Mouse (Mus musculus) right cerebral cortex, postnatal 10 days (tissue): ENCODE measurements around the gene Gstp2.
"Not testable (repeated sequence)": the region's sequence is repeated elsewhere in the genome, so short reads cannot be mapped to it uniquely, and the experiment has no call there.

ENCODE experiments used
- DNase-seq, 2 experiments: peaks; one replicate each; pipeline ENCODE4 v3.0.0; 2021; ENCODE audit warnings: low spot score in 2 of 2

Gstp2 gene

DNA sequence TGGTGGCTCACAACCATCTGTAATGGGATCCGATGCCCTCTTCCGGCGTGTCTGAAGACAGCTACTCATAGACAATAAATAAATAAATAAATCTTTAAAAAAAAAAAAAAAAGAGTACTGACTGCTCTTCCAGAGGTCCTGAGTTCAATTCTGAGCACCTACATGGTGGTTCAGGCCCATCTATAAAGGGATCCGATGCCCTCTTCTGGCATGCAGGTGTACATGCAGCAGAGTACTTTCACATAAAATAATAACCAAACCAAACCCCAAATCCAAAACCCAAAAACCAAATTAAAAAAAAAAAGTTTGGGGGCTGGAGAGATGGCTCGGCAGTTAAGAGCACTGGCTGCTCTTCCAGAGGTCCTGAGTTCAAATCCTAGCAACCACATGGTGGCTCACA is 3.2 kb upstream of the Gstp2 start:
- DNase-seq, result not testable (repeated sequence)

GRCm38 (mm10) chr19:4047859-4048258 is 2.0 kb upstream of the Gstp2 start:
- DNase-seq, result peak; percentile 60 to 81

DNA sequence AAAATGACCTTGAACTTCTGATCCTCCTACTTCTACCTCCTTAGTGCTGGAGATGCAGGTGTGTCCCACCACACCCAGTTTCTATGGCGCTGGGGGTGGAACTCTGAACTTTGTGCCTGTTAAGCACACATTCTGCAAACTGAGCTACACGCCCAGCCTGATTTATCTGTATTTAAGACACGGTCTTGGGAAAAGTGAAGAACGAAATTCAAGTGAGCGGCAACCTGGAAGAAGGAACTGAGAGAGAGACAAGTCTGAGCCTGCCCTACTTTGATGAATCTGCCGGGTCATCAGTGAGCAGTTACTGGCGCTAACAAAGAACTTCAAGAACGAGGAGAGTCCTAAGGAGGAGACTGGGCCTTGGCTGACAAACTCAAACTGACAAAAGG is 1.0 kb upstream of the Gstp2 start:
- no peak for DNase-seq

DNA sequence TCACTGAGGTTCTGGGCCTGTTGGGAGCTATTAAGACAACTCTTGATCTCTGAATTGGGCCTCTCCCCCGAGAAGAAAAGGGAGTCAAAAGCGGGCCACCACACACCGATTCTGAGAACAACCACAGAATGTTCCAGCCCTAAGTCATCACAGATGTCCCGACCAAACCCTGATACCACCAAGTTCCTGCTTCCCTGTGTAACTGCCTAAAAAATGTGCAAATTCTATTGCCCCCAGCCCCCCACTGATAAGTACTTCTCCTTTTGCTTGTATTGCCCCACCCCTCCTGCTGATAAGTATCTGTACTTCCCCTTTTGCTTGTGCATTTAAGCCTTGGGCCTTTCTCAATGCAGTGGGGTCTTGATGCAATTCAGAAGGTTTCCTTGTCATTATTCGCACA is 1.7 kb downstream of the Gstp2 start:
- not testable (repeated sequence) for DNase-seq

DNA sequence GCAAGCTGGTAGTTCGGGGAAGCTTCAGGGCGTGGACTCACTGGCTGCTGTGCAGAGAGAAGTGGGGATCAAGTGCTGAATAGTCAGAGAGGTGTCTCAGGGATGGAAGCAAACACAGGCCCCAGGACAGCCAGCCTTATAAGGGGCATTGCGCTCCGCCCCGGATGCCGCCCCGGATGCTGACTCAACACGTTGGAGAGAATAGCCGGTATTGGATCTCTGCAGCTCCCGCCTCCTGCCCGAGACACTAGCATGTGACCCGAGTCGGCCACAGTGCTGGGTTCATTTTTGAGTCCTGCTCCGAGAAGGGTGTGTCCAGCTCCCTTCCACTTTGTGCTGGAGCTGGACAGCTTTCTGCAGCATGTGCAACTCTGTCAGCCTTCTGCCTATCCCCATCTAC is 3.7 kb downstream of the Gstp2 start:
- no peak for DNase-seq

DNA sequence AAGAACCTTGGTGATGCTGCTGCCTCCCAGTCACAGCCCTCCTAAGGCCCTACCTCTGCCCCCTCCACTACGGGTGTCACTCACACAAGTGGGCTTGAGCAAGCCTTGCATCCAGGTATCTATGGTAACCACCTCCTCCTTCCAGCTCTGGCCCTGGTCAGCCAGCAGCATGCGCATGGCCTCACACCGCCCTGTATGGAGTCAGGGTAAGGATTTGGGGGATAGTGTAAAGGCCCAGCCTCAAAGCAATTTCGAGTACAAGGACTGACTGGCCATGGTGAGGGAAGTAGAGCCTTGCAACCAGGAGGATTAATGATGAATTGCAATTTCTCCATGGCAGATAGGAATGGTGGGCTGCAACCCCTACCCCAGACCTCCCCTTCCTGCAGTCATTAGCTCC is 4.3 kb downstream of the Gstp2 start:
- not testable (repeated sequence) for DNase-seq

DNA sequence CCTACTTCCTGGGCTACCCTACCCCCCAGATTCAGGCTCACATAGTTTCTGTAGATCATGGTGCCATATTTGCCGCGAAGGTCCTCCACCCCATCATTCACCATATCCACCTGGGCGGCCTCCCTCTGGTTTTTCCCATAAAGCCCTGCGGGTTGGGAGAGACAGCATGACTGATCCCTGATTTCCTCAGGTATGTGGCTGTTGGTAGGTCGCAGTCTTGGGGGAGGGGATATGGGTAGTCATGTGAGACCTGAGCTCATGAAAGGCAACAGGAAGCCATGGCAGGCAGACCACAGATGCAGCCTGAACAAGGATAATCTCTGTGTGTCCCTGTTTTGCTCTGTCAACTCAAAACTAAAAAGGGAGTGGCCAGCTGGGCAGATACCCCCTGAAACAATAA is 4.9 kb downstream of the Gstp2 start:
- not testable (repeated sequence) for DNase-seq

DNA sequence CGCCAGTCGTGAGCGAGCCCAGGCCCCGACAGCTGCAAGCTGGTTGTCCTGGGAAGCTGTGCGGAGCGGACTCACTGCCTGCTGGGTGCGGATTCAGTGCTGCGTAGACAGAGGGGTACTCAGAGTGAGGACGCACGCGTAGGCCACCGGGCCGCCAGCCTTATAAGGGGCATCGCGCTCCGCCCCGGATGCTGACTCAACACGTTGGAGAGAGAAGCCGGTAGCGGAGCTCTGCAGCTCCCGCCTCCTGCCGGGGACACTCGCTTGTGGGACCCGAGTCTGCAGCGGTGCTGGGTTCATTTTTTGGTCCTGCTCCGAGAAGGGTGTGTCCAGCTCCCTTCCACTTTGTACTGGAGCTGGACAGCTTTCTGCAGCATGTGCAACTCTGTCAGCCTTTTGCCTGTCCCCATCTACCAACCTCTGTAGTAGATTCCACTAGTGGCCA is 8.0 kb downstream of the Gstp2 start, which contains the start of gene Gstp1:
Gene Gstp1, minus strand, starts transcription at position 198 of the 445 bp plus-strand sequence.
- peak; percentile 92 for DNase-seq

GRCm38 (mm10) chr19:4037154-4037787 is 8.6 kb downstream of the Gstp2 start:
- not testable (repeated sequence) for DNase-seq

GRCm38 (mm10) chr19:4036327-4037045 is 9.3 kb downstream of the Gstp2 start:
- DNase-seq, result no peak

DNA sequence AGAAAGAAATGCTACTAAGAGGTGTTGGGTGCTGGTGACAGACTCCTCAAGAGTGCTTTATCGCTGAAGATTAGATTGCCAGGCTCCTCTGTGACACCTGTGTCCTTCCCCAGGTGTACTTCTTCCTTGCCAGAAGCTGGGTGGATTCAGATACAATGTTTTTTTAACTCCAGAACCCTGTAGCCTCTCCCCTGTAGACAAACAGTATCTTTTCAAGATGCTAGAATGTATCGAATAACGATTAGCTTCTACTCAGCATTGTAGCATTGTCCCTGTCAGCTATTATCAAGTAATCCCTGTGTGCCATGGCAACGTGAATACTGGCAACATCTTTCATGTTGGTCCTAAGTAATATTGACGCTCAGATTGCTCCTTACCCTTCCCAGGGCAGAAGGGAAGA is 12.1 kb downstream of the Gstp2 start:
- DNase-seq, result no peak

DNA sequence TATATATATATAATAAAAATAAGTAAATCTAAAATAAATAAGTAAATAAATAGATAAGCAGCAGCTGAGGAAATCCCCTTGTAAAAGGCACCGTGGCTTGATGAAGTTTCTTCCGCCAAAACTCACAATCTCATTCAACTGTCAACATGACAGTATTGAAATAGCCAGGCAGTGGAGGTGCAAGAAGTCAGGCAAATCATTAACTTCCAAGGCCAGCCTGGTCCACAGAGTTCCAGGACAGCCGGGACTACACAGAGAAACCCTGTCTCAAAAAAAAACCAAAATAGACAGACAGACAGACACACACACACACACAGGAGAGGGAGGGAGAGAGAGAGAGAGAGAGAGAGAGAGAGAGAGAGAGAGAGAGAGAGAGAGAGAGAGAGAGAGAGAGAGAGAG is 12.5 kb downstream of the Gstp2 start:
- no peak for DNase-seq

DNA sequence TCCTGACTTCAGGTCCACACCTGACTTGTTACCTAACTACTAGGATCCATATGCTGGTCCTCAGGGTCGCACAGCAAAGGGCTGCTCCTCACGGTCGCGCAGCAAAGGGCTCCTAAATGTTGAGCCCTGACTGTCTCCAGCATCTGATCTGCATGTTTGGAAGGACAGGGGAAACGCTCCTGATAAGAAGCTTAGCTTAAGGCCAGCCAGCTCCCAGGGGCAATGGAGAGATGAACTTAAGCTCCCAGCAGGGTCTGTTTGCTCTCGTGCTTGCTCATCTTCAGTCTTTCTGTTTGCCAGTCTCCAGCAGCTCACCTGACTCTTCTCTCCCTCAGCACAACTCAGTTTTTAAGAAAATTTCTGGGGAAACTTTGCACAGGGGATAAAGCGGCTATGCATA is 13.2 kb downstream of the Gstp2 start:
- no peak for DNase-seq

GRCm38 (mm10) chr19:4027576-4027975 is 18.2 kb downstream of the Gstp2 start:
- no peak for DNase-seq

GRCm38 (mm10) chr19:4023185-4023584 is 22.6 kb downstream of the Gstp2 start:
- no peak for DNase-seq

DNA sequence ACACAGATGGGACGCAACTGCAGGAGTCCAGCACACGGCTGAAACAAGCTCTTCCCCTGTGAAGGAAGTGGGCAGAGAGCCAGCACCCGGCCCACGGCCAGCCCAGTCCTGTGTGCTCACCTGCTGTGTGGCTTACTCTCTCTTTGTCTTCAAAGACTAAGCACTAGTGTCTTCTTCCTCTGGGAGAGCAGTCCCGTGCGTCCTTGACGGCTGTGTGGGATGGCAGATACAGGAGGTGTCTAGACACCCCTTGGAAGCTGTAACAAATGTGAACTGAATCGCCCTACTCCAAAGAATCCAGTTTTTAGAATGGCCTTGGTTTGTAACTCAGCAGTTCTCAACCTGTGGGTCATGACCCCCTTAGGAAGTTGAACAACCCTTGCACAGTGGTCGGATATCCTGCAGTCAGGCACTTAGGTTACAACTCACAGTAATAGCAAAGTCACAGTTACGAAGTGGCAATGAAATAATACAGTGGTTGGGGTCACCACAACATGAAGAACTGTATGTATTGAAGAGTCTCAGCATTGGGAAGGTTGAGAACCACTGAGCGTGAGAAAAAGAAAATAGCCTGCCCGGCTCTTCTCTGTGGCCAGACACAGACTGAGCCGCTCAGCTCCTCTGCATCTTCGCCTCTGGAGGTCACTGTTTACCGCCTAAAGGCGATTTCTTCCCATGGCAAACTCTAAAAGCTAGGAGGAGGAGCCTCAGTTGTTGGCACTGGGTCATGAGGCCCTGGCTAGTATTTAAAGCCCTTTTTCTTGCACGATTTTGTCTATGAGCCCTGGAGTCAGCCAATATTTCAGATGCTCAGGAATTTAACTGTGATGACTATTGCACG is 26.9 kb downstream of the Gstp2 start:
- peak; percentile 86 for DNase-seq

GRCm38 (mm10) chr19:4017921-4018587 is 27.8 kb downstream of the Gstp2 start:
- no peak for DNase-seq

DNA sequence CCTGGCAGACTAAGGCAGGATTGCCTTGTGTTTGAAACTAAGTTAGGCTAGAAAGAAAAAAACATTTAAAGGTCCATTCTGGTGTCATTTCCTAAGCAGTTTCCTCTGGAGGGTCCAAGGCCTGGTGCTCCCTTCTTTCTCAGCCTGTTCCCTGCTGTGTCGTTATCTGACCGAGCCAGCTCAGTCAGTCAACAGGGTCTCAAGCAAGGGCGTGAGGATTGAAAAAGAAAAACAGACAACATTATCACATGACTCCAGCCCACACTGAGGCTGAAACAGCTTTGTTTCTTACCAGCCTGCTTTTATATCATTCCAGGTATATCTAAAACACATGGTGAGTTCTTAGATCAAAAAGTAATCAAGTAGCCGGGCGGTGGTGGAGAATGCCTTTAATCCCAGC is 30.2 kb downstream of the Gstp2 start:
- no peak for DNase-seq

- DNase-seq, result no peak
These were observed 31.0 kb downstream of the Gstp2 start for GRCm38 (mm10) chr19:4014802-4015201.

DNA sequence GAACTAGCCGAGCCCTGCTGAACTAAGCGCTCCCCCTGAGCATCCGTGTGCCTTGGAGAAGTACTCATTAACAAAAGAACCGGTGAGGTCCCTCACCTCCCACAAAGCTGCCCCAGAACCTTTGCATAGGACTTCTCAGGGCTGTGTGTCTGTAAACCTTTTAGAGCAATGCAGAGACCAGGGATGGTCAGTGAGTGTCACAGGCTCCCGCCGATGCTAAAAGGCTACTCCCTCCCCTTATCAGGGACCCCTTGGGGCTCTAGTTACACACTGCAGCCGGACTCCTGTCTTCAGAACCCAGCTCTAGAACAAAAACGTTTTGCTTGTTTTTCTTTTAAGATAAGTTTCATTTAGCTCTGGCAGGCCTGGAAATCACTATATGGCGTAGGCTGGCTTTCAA is 32.8 kb downstream of the Gstp2 start:
- no peak for DNase-seq

DNA sequence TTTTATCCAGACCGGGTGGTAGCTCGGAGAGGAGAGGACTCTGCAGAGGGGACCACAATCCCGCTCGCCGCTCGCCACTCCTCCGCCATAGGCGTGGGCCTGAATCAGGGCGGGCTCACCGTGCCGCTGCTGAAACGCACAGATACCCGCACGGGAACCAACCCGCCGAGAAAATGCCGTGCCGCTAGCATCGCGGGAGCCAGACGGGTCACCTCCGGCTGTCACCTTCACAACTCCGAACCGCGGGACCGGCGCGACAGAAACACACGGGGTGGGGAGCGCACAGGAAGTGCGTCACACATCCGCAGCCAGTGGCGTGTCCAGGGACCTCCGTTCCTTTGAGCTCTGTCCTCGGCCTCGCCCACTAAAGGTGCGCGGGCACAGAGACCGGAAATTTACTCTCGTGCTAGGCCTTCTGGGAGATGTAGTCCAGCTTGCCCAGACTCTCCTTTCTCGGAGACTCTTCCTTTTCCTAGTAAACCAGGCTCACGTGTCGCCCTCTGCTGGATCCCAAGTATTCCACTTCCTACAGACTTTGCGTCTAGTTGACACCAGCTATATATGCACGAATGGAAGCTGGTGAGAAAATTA is 33.3 kb downstream of the Gstp2 start, which contains the start of gene Ndufv1:
Gene Ndufv1, minus strand, starts transcription at position 375 of the 591 bp plus-strand sequence.
- peak; percentile 98 to 99 for DNase-seq
